Mouse (Mus musculus): ENCODE measurements at regions not wholly inside any gene's neighbourhood (a gene's known extent, or its start where the extent isn't known, plus 50 kb on each side); places are given as distances from the start of the nearest gene placed in this dataset.

DNA sequence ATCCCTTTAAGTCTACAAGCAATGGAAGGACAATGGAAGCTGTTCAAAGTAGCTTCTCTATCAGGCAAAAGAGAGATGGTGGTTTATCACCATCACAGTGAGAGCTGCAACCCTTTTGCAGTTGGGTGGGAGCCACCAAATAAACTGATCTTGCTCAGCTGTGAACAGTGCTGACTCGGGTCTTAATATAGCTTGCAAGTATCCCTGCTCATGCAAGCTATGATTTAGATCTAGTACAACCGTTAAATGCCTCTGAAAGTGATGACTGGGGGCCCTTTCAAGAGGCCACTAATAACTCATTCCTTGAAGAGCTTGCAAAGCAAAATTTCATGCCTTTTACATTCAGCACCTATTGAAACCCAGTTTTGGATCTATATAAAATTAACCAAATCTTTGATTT, 1154.5 kb upstream of the Lrrtm3 start:
- no peaks in the 10 kb centered on the region for H3K36me3 ChIP-seq
- H3K9ac ChIP-seq, result no peak overlapping the region
- 16% methylated on average over 2 of the region's 2 CpGs for WGBS
- no peaks in the 10 kb centered on the region for H3K4me1 ChIP-seq
- H3K9me3 ChIP-seq (replicated peaks), result no peaks in the 10 kb centered on the region
- no peak overlapping the region for H3K4me3 ChIP-seq (replicated peaks)
- no peak overlapping the region for H3K27ac ChIP-seq
- H3K4me2 ChIP-seq, result no peak overlapping the region
- ATAC-seq (replicated peaks; ENCODE audit: low FRiP score), result peak; percentile 56; the same call in 1 of the 2 replicates
- no peaks in the 10 kb centered on the region for H3K27me3 ChIP-seq

DNA sequence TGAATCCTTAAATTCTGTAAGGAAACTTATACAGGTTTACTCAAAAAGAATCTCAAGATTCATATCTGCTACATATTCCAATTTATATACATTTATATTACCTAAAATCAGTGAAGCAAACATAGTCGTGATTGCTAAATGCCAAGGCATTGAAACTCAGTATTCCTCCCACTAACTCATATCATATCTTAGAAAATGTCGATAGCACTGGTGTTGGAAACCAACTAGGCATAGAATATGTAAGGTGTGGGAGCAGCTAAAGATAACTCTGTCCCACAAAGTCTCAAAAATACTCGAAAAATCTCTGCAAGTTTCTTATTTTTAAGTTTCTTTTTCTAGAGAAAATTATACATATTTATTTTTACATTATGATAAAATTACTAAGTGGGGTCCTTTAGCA, 1134.1 kb upstream of the Lrrtm3 start:
- H3K4me2 ChIP-seq, result no peak overlapping the region
- no peaks in the 10 kb centered on the region for H3K36me3 ChIP-seq
- no peak overlapping the region for H3K9ac ChIP-seq
- ATAC-seq (replicated peaks; ENCODE audit: low FRiP score), result no peak
- H3K27me3 ChIP-seq, result no peaks in the 10 kb centered on the region
- no peak overlapping the region for H3K27ac ChIP-seq
- H3K9me3 ChIP-seq (replicated peaks), result no peaks in the 10 kb centered on the region
- no peaks in the 10 kb centered on the region for H3K4me1 ChIP-seq
- 79% methylated on average over 3 of the region's 3 CpGs for WGBS
- H3K4me3 ChIP-seq (replicated peaks), result no peak overlapping the region

DNA sequence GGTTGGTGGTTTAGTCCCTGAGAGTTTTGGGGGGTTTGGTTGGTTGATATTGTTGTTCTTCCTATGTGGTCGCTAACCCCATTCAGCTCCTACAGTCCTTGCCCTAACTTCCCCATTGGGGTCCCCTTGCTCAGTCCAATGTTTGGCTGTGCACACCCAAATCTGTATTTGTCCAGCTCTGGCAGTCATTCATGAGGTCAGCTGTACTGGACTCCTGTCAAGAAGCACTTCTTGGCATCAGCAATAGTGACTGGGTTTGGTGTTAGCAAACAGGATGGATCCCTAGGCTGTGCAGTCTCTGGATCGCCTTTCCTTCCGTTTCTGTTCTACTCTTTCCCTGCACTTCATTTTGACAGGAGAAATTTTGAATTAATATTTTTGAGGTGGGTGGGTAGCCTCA, 1131.1 kb upstream of the Lrrtm3 start:
- Histone ChIP-seq H3K9ac (no peak overlapping the region), H3K36me3 (no peaks in the 10 kb centered on the region), H3K4me2 (no peak overlapping the region), H3K4me3 (replicated peaks) (no peak overlapping the region), H3K9me3 (replicated peaks) (no peaks in the 10 kb centered on the region), H3K27me3 (no peaks in the 10 kb centered on the region), H3K4me1 (no peaks in the 10 kb centered on the region), H3K27ac (no peak overlapping the region)
- 94% methylated on average over 3 of the region's 3 CpGs for WGBS
- no peak for ATAC-seq (replicated peaks; ENCODE audit: low FRiP score)

DNA sequence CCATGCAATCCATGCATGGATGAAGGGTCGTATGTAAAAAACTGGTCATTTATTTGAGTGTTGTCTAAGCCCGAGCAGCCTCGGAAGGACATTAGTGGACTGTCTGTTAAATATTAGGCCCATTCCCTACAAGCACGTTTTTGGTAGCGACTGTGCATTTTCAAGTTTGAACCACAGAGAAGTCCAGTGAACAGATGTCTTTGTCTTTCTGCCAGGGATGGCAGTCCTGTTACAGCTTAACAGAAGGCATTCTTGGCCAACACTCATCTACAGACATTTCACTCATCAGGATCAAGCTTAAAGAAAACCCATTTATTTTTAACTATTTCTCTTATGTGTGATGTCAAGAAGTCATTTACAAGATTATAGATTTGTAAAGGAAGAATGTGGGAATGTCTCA, 1129.2 kb upstream of the Lrrtm3 start:
- H3K27ac ChIP-seq, result no peak overlapping the region
- H3K36me3 ChIP-seq, result no peaks in the 10 kb centered on the region
- no peaks in the 10 kb centered on the region for H3K9me3 ChIP-seq (replicated peaks)
- no peak overlapping the region for H3K9ac ChIP-seq
- no peak for ATAC-seq (replicated peaks; ENCODE audit: low FRiP score)
- no peak overlapping the region for H3K4me3 ChIP-seq (replicated peaks)
- WGBS, result 87% methylated on average over 5 of the region's 5 CpGs
- H3K27me3 ChIP-seq, result no peaks in the 10 kb centered on the region
- no peak overlapping the region for H3K4me2 ChIP-seq
- H3K4me1 ChIP-seq, result no peaks in the 10 kb centered on the region

DNA sequence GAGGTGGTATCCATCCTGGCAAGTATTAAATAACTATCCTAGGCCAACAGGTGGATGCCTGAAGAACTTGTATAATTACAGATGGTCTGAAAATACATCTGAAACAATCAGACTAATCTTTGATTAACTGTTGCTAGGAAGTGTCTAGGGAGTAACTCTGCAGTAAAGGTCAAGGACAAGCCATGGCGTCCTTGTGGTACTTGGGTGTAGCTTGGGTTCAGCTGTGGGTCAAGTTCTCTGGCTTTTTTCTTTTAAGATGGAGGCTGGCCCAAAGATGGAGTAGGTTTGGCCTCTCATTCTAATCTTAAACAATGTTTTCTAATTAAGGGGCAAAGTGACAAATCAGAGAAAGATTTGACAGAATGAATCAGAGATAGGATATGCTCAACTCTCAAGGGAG, 1126.1 kb upstream of the Lrrtm3 start:
- no peak for ATAC-seq (replicated peaks; ENCODE audit: low FRiP score)
- no peak overlapping the region for H3K4me2 ChIP-seq
- no peaks in the 10 kb centered on the region for H3K36me3 ChIP-seq

DNA sequence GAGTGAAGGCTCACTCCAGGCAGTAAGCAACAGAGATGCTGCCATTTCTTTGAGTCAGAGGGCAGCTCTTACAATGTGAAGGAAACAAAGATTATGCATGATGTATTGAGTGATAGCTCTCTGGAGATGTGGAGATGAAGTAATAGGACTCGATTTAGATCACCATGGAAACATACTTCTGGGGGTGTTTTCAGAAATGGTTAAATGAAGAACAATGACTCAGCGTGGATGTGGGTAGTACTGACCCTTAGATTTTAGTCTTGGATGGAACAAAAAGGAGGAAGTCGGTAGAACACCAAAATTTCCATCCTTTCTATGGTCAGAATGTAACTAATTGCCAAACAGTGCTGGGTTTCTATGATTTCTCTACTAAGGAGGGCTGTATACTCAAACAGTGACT, 1125.1 kb upstream of the Lrrtm3 start:
- Histone ChIP-seq H3K4me1 (no peaks in the 10 kb centered on the region), H3K4me2 (no peak overlapping the region), H3K27ac (no peak overlapping the region), H3K36me3 (no peaks in the 10 kb centered on the region), H3K9ac (no peak overlapping the region), H3K9me3 (replicated peaks) (no peaks in the 10 kb centered on the region), H3K27me3 (no peaks in the 10 kb centered on the region), H3K4me3 (replicated peaks) (no peak overlapping the region)
- WGBS, result 75% methylated on average over 3 of the region's 3 CpGs
- ATAC-seq (replicated peaks; ENCODE audit: low FRiP score), result no peak

More for the DNA sequence above, 1126.1 kb upstream of the Lrrtm3 start:
- 67% methylated on average over 1 of the region's 1 CpGs for WGBS
- no peak overlapping the region for H3K9ac ChIP-seq
- H3K27ac ChIP-seq, result no peak overlapping the region
- no peaks in the 10 kb centered on the region for H3K9me3 ChIP-seq (replicated peaks)
- no peak overlapping the region for H3K4me3 ChIP-seq (replicated peaks)
- H3K4me1 ChIP-seq, result no peaks in the 10 kb centered on the region
- no peaks in the 10 kb centered on the region for H3K27me3 ChIP-seq

DNA sequence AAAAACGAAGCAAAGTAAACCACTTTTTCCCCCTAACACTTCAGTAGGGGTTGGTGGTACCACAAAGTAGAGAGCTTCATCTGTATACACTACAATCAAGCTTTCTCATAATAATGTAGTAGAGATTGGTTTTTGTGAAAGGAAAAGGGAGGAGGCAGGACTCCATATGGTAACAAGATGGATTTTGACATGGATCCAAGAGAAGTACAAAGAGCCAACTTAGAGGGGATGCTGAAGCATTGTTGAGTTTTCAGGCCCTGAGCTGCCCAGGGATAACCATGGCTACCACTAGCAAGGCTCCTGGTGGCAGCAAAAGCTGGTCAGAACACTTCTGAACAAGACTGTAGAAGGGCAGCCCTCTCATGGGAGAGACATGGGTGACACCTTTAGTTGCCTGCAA, 1093.6 kb upstream of the Lrrtm3 start:
- 53% methylated on average over 1 of the region's 1 CpGs for WGBS
- ATAC-seq (replicated peaks; ENCODE audit: low FRiP score), result no peak
- Histone ChIP-seq H3K9me3 (replicated peaks) (no peaks in the 10 kb centered on the region), H3K27me3 (no peaks in the 10 kb centered on the region), H3K4me1 (no peaks in the 10 kb centered on the region), H3K4me2 (no peak overlapping the region), H3K27ac (no peak overlapping the region), H3K9ac (no peak overlapping the region), H3K36me3 (no peaks in the 10 kb centered on the region), H3K4me3 (replicated peaks) (no peak overlapping the region)

DNA sequence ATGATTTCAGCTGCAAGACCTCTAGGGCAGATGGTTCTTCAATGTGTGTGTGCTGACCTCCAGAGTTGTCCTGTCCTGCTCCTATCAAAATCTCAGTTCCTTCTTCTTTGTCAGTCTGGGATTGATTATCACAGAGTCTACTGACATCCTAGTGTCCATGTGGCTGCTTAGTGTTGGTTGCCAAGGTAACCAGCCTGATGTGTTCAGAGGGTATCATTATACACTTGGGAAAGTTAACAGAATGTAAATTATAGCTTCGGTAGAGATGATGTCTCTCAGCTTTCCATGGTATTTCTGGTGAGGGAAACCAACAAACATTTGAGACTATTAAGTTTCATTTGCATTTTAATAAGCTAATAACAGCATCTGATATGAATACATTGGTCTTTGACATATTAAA, 1092.5 kb upstream of the Lrrtm3 start:
- no peaks in the 10 kb centered on the region for H3K9me3 ChIP-seq (replicated peaks)
- no peak for ATAC-seq (replicated peaks; ENCODE audit: low FRiP score)
- H3K27ac ChIP-seq, result no peak overlapping the region
- H3K4me2 ChIP-seq, result no peak overlapping the region
- H3K9ac ChIP-seq, result no peak overlapping the region
- WGBS, result 69% methylated on average over 1 of the region's 1 CpGs
- no peaks in the 10 kb centered on the region for H3K36me3 ChIP-seq
- no peaks in the 10 kb centered on the region for H3K27me3 ChIP-seq
- H3K4me1 ChIP-seq, result no peaks in the 10 kb centered on the region
- no peak overlapping the region for H3K4me3 ChIP-seq (replicated peaks)

DNA sequence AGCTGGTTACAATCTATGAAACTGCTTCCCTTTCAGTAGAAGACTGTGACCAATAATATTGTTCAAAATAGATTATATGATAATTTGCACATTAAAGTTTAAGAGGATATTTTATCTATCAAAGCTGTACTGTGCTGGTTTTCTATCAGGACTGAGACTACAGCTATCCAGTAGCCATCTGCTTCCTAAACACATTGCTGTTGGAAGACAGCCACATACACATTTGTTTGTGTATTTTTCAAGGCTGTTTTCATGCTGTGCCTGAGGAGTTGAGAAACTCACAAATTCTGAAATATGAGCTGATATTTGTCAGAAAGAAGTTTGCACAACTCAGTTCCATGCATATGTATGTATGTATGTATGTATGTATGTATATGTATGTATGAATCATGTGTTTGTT, 1089.0 kb upstream of the Lrrtm3 start:
- H3K36me3 ChIP-seq, result no peaks in the 10 kb centered on the region
- no peaks in the 10 kb centered on the region for H3K4me1 ChIP-seq
- no peak overlapping the region for H3K4me3 ChIP-seq (replicated peaks)
- H3K9me3 ChIP-seq (replicated peaks), result no peaks in the 10 kb centered on the region
- no peak overlapping the region for H3K9ac ChIP-seq
- no peak for ATAC-seq (replicated peaks; ENCODE audit: low FRiP score)
- no peak overlapping the region for H3K27ac ChIP-seq
- no peaks in the 10 kb centered on the region for H3K27me3 ChIP-seq
- H3K4me2 ChIP-seq, result no peak overlapping the region

DNA sequence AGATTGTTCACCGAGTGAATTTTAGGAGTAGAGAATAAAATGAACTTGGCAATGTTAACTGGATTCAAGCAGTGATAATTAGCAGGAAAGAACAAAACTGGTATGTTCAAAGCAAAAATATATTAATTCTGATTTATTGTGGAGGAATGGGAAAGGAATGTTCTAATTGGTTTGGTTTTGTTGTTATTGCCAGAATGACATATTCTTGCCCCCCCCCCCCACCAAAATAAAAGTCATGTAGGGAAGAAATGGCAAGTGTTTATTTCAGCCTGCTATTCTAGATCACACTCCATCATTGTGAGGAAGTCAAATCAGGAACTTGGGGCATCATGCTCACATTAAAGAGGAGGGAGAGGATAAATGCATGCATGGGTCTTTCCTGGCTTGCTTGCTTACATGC, 1064.1 kb upstream of the Lrrtm3 start:
- Histone ChIP-seq H3K36me3 (no peaks in the 10 kb centered on the region), H3K27ac (no peak overlapping the region), H3K27me3 (no peaks in the 10 kb centered on the region), H3K4me2 (no peak overlapping the region), H3K4me1 (no peaks in the 10 kb centered on the region), H3K9me3 (replicated peaks) (no peaks in the 10 kb centered on the region), H3K9ac (no peak overlapping the region), H3K4me3 (replicated peaks) (no peak overlapping the region)
- WGBS, result 83% methylated on average over 1 of the region's 1 CpGs
- no peak for ATAC-seq (replicated peaks; ENCODE audit: low FRiP score)

DNA sequence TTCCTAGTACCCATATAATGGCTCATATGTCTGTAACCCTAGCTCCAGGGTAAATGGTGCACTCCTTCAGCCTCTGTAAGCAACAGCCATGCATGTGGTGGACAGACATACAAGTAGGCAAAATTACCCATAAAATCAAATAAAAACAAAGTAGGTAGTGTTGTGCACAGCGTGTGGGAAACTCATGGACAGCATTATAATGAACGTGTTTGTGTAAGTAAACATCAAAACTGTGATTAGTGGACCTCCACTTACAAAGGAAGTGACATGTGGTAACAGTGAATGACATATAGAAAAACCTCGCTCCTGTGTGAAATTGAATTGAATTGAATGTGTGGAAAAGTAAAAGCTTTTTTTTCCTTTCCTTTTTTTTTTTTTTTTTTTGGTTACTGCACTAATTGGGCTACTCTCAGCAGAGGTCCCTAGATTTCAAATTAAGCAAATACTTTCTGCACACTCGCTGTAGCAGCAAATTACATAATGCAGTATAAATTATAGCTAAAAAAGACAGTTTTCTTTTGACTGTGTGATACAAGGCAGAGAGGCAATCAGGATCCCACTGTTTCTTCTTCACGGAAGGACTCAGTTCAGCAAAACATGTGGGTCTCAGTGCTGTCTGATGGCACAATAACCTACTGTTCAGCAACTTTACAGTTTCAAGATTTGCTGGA, 1035.0 kb upstream of the Lrrtm3 start:
- H3K4me2 ChIP-seq, result no peak overlapping the region
- H3K9ac ChIP-seq, result no peak overlapping the region
- ATAC-seq (replicated peaks; ENCODE audit: low FRiP score), result no peak
- no peak overlapping the region for H3K27ac ChIP-seq
- H3K4me1 ChIP-seq, result no peaks in the 10 kb centered on the region
- H3K4me3 ChIP-seq (replicated peaks), result no peak overlapping the region
- no peaks in the 10 kb centered on the region for H3K9me3 ChIP-seq (replicated peaks)
- no peaks in the 10 kb centered on the region for H3K27me3 ChIP-seq
- no peaks in the 10 kb centered on the region for H3K36me3 ChIP-seq
- 69% methylated on average over 5 of the region's 5 CpGs for WGBS

DNA sequence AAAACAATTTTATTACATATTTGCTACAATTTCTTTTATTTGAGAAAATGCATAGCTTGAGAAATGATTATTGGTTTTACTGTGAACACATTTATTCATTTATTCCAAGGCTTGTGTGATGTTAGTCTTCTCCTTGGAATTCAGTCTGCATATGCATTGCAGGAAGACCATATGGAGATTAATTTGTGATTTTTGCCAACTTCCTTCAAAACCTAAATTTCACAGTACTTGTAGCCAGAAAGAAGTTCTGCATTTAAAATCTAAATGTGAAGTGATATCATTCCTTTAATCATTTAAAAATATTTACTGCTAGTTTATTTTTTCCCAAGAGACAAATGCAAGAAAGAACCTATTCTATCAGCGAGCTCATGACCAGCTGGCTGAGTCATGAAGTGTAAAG, 1028.1 kb upstream of the Lrrtm3 start:
- Histone ChIP-seq H3K4me2 (no peak overlapping the region), H3K9me3 (replicated peaks) (no peaks in the 10 kb centered on the region), H3K4me3 (replicated peaks) (no peak overlapping the region), H3K27me3 (no peaks in the 10 kb centered on the region), H3K27ac (no peak overlapping the region), H3K36me3 (no peaks in the 10 kb centered on the region), H3K9ac (no peak overlapping the region), H3K4me1 (no peaks in the 10 kb centered on the region)
- WGBS, result 78% methylated on average over 1 of the region's 1 CpGs
- no peak for ATAC-seq (replicated peaks; ENCODE audit: low FRiP score)

DNA sequence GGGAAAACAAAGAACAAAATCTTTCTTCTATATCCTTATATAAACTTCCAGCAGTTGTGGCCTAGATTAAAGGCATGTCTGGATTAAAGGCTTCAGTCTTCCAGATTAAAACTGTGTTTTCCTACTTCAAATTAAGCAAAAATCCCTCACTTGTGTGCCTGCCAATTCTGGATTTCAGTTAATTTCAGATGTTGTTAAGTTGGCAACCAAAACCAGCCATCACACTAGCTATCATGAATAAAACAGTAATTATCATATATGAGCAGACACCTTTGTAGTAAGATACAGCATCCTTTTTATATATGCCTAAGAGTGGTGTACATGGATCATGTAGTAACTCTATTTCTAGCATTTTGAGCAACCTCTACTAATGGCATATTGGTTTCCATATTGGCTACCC, 1024.5 kb upstream of the Lrrtm3 start:
- Histone ChIP-seq H3K27ac (no peak overlapping the region), H3K4me3 (replicated peaks) (no peak overlapping the region), H3K36me3 (no peaks in the 10 kb centered on the region), H3K27me3 (no peaks in the 10 kb centered on the region), H3K4me2 (no peak overlapping the region), H3K9ac (no peak overlapping the region), H3K9me3 (replicated peaks) (no peaks in the 10 kb centered on the region), H3K4me1 (no peaks in the 10 kb centered on the region)
- ATAC-seq (replicated peaks; ENCODE audit: low FRiP score), result no peak
